Mouse (Mus musculus) gonadal fat pad, adult 2 months (tissue): ENCODE measurements around the gene Prr11. TPM values are rescaled to one million over a fixed set of nuclear protein-coding genes. Genes with fewer than 3 reads are reported as not detected.
"Not testable (repeated sequence)": the region's sequence is repeated elsewhere in the genome, so short reads cannot be mapped to it uniquely, and the experiment has no call there.

Experiments used
- DNase-seq: peaks from one replicate; pipeline ENCODE4 v3.0.0-alpha.2; 2012; ENCODE audit warnings: low read depth
- polyA plus RNA-seq: library from polyadenylated mRNA; depleted of rRNA; stranded (reverse); fragments of >200 nt; gene quantifications from 2 replicates; pipeline ENCODE4 v1.2.3, GENCODE M21; 2012; rRNA removed

Prr11 gene
- 0.38 and 0.41 TPM in 2 replicates for polyA plus RNA-seq

DNA sequence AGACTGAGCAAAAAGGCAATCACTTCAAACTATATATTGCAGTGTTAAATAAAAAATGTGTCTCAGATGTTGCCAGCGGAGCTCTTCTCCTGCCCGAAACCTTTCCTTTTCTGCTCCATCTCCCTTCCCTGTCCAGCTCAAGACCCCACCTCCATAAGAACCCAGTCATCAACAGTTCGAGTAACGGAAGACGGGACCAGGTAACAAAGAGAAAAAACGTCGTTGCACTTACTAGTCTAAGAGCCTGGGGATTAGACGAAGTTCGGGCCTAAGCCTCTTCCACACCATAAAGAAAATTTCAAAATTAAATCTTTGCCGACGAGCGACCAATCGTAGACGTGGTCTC lies at the start of gene Prr11:
Gene Prr11, minus strand, starts transcription at position 300 of the 346 bp plus-strand sequence.
- DNase-seq, result no peak

DNA sequence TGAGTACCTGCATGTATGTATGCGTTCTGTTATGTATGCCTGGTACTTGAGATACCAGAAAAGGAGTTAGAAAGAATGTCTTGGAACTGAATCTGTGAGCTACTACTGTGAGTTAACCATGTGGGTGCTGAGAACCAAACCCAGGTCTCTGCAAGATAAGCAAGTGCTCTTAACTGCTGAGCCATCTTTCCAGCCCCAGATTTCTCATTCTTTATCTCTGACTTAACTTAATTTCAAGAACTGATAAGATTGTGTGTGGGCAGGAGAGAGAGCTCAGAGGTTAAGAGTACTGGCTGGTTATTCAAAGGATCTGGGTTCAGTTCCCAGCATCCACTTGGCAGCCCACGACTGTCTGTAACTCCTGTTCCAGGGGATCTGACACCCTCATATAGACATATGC lies 49.5 kb upstream of the Prr11 start:
- DNase-seq, result no peak

DNA sequence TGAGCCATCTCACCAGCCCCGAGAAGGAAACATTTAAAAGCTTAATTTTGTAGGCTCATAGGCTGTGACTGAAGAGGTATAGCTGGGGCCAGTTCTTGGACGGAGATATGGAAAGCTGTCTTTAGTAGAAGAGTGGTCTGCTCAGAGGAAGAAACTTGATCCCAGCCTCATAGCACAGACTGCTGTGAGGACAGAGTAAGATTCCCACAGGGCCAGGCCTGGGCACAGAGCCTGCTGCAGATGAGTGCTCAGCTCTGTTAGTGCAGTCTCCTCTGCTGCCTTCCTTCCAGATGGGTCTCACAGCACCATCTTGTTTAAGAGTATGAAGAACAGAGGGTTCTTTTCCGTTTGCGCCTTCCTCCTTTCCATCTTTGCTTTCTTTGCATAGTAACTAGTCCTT lies 27.7 kb upstream of the Prr11 start:
- no peak for DNase-seq

DNA sequence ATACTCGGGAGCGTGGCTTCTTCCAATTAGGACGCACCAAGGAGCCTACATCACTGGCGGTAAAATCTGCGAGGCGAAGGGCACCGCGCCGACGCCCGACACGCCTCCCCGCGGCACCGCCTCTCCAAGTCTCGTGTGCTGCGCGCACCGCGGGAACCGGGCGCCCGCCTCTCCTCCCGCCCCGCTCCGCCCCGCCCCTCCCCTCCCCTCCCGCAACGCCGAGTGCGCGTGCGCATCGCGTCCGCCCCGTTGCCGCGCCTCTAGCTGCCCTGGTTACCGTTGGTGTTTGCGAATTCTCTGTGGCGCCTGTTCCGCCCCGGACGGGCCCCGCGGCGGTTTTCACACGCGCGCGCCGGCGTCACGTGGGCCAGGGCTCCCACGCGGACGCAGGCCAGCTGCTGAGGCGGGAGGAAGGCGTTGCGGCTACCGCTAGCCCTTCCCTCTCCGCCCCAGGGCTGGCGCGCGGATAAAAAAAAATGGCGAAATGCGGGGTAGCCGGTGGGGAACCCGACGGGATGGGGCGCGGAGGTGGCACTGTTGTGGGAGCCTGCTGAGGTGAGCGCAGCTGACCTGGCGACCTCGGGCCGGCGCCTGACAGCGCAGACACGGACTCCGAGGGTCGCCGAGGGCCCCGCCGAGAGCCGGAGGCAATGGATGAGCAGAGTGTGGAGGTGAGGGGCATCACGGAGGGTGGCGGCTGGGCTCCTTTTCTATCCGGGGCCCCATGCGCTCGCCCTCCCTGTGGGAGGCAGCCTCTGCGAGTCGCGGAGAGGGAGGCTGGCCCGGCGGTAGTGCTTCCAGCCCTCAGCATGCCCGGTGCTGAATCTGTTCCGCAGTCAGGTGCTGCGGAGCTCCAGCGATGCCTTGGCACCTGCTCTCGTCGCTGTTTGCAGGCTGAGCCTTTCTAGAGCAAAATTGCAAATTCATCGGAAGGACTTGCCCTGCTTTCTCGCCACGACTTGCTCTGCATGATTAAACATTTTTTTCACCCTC lies 18.6 kb upstream of the Prr11 start, which contains the start of gene Trim37:
Gene Trim37, plus strand, starts transcription at position 254 of the 993 bp plus-strand sequence.
- peak; percentile 40 for DNase-seq

DNA sequence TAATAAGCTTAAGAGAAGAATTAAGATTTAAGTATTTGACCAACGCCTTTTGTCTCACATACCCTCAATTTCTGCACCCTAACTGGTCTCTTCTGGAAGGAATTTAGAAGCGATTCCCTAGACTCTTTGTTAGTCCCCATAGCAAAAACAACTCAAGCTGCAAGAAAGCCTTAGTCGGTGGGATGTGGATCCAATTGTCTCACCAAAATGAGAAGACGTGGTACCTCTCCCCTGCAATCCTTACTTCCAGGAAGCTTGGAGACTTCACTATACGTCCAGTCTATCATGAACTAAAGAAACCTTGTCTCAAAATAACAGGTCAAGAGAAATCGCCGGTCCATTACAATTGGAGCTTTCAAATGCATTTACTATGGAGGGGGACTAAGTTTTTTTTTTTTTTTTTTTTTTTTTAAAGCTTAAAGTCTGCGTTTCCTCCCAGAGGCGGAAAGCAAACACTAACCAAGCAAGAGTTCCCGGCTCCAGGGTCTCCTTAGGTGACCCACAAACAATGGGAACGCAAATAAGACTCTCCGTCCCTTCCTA lies 17.8 kb upstream of the Prr11 start:
- DNase-seq, result no peak

GRCm38 (mm10) chr11:87125562-87125961 lies 17.1 kb upstream of the Prr11 start:
- DNase-seq, result no peak

GRCm38 (mm10) chr11:87121864-87122263 lies 13.4 kb upstream of the Prr11 start:
- DNase-seq, result no peak

DNA sequence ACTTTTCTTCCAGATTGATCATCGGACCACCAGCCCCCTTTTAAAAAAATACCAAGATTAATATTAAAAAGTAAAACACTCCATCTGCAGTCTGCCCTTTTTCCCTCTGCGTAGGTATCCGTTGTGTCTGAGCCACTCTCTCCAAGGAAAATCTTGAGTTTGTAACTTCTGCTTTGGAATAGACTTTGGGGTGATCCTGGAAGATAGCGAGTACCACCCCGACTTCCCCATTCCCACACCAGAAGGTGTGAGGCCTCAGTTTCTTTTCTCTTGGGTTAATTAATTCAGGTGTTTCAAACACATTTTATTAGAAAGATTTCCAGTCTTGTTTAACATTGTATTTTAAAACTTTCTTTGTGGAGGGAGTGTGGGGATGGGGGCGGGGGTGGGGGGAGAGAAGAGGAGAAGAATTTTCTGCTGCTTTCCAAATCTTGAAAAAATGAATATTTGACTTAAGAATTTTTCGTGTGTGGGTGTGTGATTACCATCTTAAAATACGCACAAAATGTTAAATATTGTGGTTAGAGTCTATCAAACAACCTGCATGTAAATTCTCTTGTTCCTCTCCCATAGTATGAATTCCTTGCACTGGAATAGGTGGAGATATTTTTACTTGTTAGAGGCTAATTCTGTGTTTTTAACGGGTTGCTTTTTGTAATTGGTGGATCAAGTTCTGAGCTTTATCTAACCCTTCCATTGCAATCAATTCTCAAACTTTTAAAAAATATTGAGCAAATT lies 1.8 kb upstream of the Prr11 start:
- no peak for DNase-seq

DNA sequence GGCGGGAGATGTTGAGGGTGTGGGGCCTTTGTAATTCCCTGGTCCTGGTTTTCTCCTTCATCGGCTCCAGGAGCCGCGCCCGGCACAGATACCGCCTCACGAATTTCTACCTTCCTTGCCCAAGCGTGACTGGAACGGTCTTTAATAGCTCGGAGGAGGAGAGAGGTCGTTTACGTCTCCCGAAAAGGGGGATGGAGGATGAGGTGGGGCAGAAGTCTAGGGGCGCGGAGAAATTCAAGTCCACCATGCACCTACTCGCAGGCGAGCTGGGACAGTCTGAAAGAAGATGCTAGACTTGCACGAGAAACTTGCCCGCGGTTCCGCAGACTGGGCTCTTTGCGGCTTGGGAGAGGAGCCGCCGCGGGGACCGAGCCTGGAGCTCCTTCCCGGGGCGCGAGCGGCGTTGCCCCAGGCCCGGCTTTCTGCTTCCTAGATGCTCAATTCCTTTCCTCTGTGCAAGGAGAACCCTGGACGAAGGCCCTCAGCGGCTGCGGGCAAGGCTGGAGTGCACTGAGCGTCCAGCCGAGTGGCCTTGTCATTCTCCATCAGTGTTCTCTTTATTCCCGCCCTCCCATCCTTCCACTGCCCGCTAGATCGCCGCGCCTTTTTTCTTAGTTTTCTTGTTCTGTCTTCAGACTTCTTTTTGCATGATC lies 1.1 kb upstream of the Prr11 start:
- no peak for DNase-seq

- DNase-seq, result peak; percentile 97
Observed at GRCm38 (mm10) chr11:87108755-87109518, 429 bp upstream of the Prr11 start, which contains the start of gene Ska2. TSS of gene Ska2 (plus strand) at chr11:87109234.

GRCm38 (mm10) chr11:87087142-87087541 lies 21.4 kb downstream of the Prr11 start:
- DNase-seq, result no peak

- no peak for DNase-seq
Observed at GRCm38 (mm10) chr11:87086290-87086984, 22.1 kb downstream of the Prr11 start, which contains the start of gene Smg8. TSS of gene Smg8 (minus strand) at chr11:87086774.

GRCm38 (mm10) chr11:87085461-87085860 lies 23.0 kb downstream of the Prr11 start:
- DNase-seq, result no peak

DNA sequence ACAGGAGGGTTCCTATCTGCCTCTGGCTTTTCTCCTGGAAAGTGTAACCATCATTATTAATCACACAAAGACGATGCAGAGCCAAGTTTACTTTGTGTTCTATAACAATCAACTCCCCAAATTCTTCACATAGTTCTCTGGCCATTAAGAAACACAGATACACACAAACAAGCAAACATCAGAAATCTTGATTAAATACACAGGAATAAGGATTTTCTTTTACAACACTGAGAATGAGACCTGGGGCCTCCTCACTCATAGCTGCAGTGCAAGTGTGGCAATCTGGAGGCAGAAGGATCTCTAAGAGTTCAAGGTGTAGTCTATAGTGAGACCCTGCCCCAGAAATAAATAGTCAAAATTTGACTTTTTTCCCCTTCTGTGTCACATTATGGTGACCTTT lies 24.8 kb downstream of the Prr11 start:
- no peak for DNase-seq

GRCm38 (mm10) chr11:87073866-87074440 lies 34.6 kb downstream of the Prr11 start, which contains the start of gene Gdpd1:
TSS of gene Gdpd1 (minus strand) at chr11:87074062.
- DNase-seq, result peak; percentile 77

GRCm38 (mm10) chr11:87073343-87073865 lies 35.1 kb downstream of the Prr11 start:
- DNase-seq, result no peak

DNA sequence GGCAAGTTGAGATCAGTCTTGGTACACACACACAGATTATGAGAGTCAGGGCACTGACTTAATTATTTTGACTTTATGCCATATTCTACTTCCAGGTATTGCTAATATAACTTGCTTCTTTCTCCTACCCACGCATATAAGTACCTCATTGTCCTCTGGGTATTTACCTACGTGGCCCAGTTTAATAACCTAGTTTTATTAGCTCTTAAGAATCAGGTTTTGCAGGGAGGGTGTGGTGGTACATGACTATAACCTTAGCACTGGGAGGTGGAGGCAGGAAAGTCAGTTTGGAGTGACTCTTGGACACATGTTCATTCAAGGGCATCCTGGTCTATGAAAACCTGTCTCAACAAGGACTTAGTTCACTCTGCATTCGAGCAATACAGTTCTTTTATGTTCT lies 46.4 kb downstream of the Prr11 start:
- no peak for DNase-seq

DNA sequence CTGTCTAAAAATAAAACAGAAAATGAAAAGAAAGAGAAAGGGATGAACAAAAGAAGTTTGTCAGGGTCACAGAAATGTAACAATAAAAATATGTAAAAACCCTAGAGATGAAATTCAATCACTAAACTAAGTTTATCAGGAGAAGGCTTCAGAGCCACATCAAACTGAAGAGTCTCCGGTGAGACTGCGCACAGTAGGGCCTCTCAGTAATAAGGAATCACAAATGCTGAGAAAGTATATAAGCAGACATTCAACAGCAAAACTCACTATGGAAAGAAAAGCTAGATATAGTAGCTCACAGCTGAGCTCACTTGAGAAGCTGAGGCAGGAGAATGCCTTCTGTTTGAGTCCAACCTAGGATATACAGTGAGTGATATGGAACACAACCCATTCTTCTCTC lies 48.1 kb downstream of the Prr11 start:
- DNase-seq, result no peak

GRCm38 (mm10) chr11:87056286-87056685 lies 52.2 kb downstream of the Prr11 start:
- DNase-seq, result no peak

DNA sequence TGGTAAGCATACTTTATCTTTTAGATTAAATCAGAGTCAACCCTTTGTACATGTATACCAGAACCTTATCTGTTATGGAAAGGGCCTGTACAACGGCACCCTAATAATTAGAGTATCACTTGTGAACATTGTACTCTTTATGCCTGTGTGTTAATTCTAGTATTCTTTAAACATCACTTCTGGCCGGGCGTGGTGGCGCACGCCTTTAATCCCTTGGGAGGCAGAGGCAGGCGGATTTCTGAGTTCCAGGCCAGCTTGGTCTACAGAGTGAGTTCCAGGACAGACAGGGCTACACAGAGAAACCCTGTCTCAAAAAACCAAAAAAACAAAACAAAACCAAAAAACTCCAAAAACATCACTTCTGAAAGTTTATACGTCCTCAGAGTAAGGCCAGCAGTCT lies 59.6 kb downstream of the Prr11 start:
- not testable (repeated sequence) for DNase-seq
